Mouse (Mus musculus) limb, embryonic 14.5 days (tissue): ENCODE data around the gene 2810021J22Rik. TPM values are rescaled to one million over a fixed set of nuclear protein-coding genes. Genes with fewer than 3 reads are reported as not detected.

ENCODE experiments used
- ATAC-seq: fragments of 200-750 bp; cut with Nextera tagmentation; 2 replicates; pipeline ENCODE4 v1.8.0; 2017; ENCODE audit warnings: low read depth, moderate number of reproducible peaks, moderate TSS enrichment; ENCODE audit not compliant: low FRiP score
- DNase-seq: peaks from one replicate; pipeline ENCODE4 v3.0.0-alpha.2; 2015; ENCODE audit warnings: low spot score
- H3K27ac ChIP-seq: fragments of 300-500 bp; sonication (generic); replicated peaks from 2 replicates; pipeline ENCODE4 v1.5.1; 2014; ENCODE audit warnings: low read depth, mild to moderate bottlenecking, low read length, moderate library complexity, mixed read lengths
- H3K27me3 ChIP-seq: fragments of 300-500 bp; sonication (generic); 2 replicates; pipeline ENCODE4 v1.6.1; 2014; ENCODE audit warnings: low read length, mixed read lengths; ENCODE audit not compliant: control insufficient read depth, insufficient read depth
- H3K36me3 ChIP-seq: fragments of 300-500 bp; sonication (generic); 2 replicates; pipeline ENCODE4 v1.6.1; 2014; ENCODE audit warnings: mild to moderate bottlenecking, low read length, moderate library complexity, mixed read lengths; ENCODE audit not compliant: control insufficient read depth, insufficient read depth
- H3K4me1 ChIP-seq: fragments of 300-500 bp; sonication (generic); 2 replicates; pipeline ENCODE4 v1.6.1; 2014; ENCODE audit warnings: antibody characterized with exemption, low read length, mixed read lengths; ENCODE audit not compliant: control insufficient read depth, insufficient read depth
- H3K4me2 ChIP-seq: fragments of 300-500 bp; sonication (generic); replicated peaks from 2 replicates; pipeline ENCODE4 v1.6.1; 2014; ENCODE audit warnings: low read depth, mild to moderate bottlenecking, low read length, moderate library complexity; ENCODE audit not compliant: severe bottlenecking
- H3K4me3 ChIP-seq: fragments of 300-500 bp; sonication (generic); replicated peaks from 2 replicates; pipeline ENCODE4 v1.5.1; 2014; ENCODE audit warnings: low read length
- H3K9ac ChIP-seq: fragments of 300-500 bp; sonication (generic); 2 replicates; pipeline ENCODE4 v1.6.1; 2014; ENCODE audit warnings: mild to moderate bottlenecking, low read depth, low read length, moderate library complexity; ENCODE audit not compliant: severe bottlenecking
- H3K9me3 ChIP-seq: fragments of 300-500 bp; sonication (generic); 2 replicates; pipeline ENCODE4 v1.6.1; 2016; ENCODE audit warnings: low read length; ENCODE audit not compliant: control insufficient read depth
- POLR2A ChIP-seq: fragments of 200-500 bp; IDR thresholded peaks from 2 replicates; pipeline ENCODE4 v1.8.0; 2012; ENCODE audit warnings: inconsistent platforms, mild to moderate bottlenecking, moderate library complexity, borderline replicate concordance; ENCODE audit not compliant: insufficient read depth, insufficient read length; ENCODE audit errors: extremely low read depth
- WGBS: fragments of 180-500 bp; shearing (Covaris S2); extraction: QIAGEN DNeasy Blood & Tissue Kit; methylation state at CpG from one replicate; pipeline ENCODE4 v1.1.7; 2014; 5-methylcytosine and 5-hydroxymethylcytosine counted together
- polyA plus RNA-seq, 2 experiments: library from polyadenylated mRNA; depleted of rRNA in 1 of 2; stranded (reverse) in 1 of 2; unstranded in 1 of 2; fragments of >200 nt; fragmentation: Nextera tagmentation in 1 of 2; extraction: Ambion mirVana in 1 of 2; gene quantifications; 2 replicates each; pipeline versions ENCODE4 v1.2.1 to v1.2.3; 2012 to 2014

The 2810021J22Rik gene
- polyA plus RNA-seq, 2 experiments = 5.7 to 7.8 TPM

- DNase-seq (no peak), ATAC-seq (no peak)
- peaks cover 8% of the 10 kb centered on the region; the same call in 1 of the 2 replicates for H3K4me1 ChIP-seq
- H3K9me3 ChIP-seq = no peaks in the 10 kb centered on the region
- TF ChIP-seq POLR2A = no peak
- H3K27me3 ChIP-seq = no peaks in the 10 kb centered on the region
- H3K36me3 ChIP-seq = peaks cover 10% of the 10 kb centered on the region; the same call in 1 of the 2 replicates
- no peak overlapping the region for H3K4me3 ChIP-seq
- H3K27ac ChIP-seq = no peak overlapping the region
- 78% methylated on average over 4 of the region's 4 CpGs for WGBS
- no peak overlapping the region for H3K9ac ChIP-seq
- no peak overlapping the region for H3K4me2 ChIP-seq
Measured at GRCm38 (mm10) chr11:58870961-58871360, 3.9 kb downstream of the 2810021J22Rik start.

GRCm38 (mm10) chr11:58883756-58884155 is 16.7 kb downstream of the 2810021J22Rik start:
- Histone ChIP-seq H3K9me3 (no peaks in the 10 kb centered on the region), H3K36me3 (peaks cover 32% of the 10 kb centered on the region), H3K9ac (no peak overlapping the region), H3K27me3 (no peaks in the 10 kb centered on the region), H3K4me1 (no peaks in the 10 kb centered on the region), H3K27ac (no peak overlapping the region), H3K4me2 (no peak overlapping the region), H3K4me3 (no peak overlapping the region)
- WGBS = 78% methylated on average over 8 of the region's 8 CpGs
- ATAC-seq = no peak
- TF ChIP-seq POLR2A = no peak
- DNase-seq = no peak

GRCm38 (mm10) chr11:58890511-58890910 is 23.5 kb downstream of the 2810021J22Rik start:
- H3K9me3 ChIP-seq = no peaks in the 10 kb centered on the region
- WGBS = 93% methylated on average over 10 of the region's 10 CpGs
- H3K4me2 ChIP-seq = no peak overlapping the region
- H3K27ac ChIP-seq = no peak overlapping the region
- TF ChIP-seq POLR2A = no peak
- ATAC-seq (no peak), DNase-seq (no peak)
- H3K27me3 ChIP-seq = no peaks in the 10 kb centered on the region
- no peaks in the 10 kb centered on the region for H3K4me1 ChIP-seq
- H3K9ac ChIP-seq = no peak overlapping the region
- peaks cover 46% of the 10 kb centered on the region for H3K36me3 ChIP-seq
- no peak overlapping the region for H3K4me3 ChIP-seq

- WGBS = 46% methylated on average over 6 of the region's 6 CpGs
- Histone ChIP-seq H3K9ac (no peak overlapping the region), H3K27me3 (no peaks in the 10 kb centered on the region), H3K36me3 (peaks cover 72% of the 10 kb centered on the region), H3K4me2 (no peak overlapping the region), H3K4me1 (no peaks in the 10 kb centered on the region), H3K9me3 (no peaks in the 10 kb centered on the region), H3K27ac (no peak overlapping the region), H3K4me3 (no peak overlapping the region)
- ATAC-seq (no peak), DNase-seq (peak; percentile 17)
- no peak for TF ChIP-seq POLR2A
Measured at GRCm38 (mm10) chr11:58894456-58894855, 27.4 kb downstream of the 2810021J22Rik start.

GRCm38 (mm10) chr11:58897485-58897884 is 30.5 kb downstream of the 2810021J22Rik start:
- H3K36me3 ChIP-seq = peaks cover 69% of the 10 kb centered on the region
- H3K9ac ChIP-seq = no peak overlapping the region
- no peaks in the 10 kb centered on the region for H3K27me3 ChIP-seq
- H3K27ac ChIP-seq = no peak overlapping the region
- no peak for TF ChIP-seq POLR2A
- WGBS = 89% methylated on average over 6 of the region's 6 CpGs
- no peak for ATAC-seq
- H3K4me2 ChIP-seq = no peak overlapping the region
- no peaks in the 10 kb centered on the region for H3K9me3 ChIP-seq
- H3K4me1 ChIP-seq = no peaks in the 10 kb centered on the region
- no peak for DNase-seq
- H3K4me3 ChIP-seq = no peak overlapping the region

GRCm38 (mm10) chr11:58901080-58901479 is 34.1 kb downstream of the 2810021J22Rik start:
- ATAC-seq (no peak), DNase-seq (no peak)
- peaks cover 9% of the 10 kb centered on the region for H3K4me1 ChIP-seq
- peaks cover 50% of the 10 kb centered on the region for H3K36me3 ChIP-seq
- no peak overlapping the region for H3K27ac ChIP-seq
- H3K27me3 ChIP-seq = no peaks in the 10 kb centered on the region
- H3K9me3 ChIP-seq = no peaks in the 10 kb centered on the region
- no peak overlapping the region for H3K9ac ChIP-seq
- no peak overlapping the region for H3K4me3 ChIP-seq
- no peak for TF ChIP-seq POLR2A
- no peak overlapping the region for H3K4me2 ChIP-seq
